Mouse (Mus musculus) mature B cell (primary cell): Measurements from ENCODE around the gene Osm.

ENCODE experiments used
- in situ Hi-C: fragments of 300-500 bp; cut with MboI; formaldehyde crosslinking; loops from 2 replicates; pipeline ENCODE4 v1.14.3; 2019

The Osm gene

GRCm38 (mm10) chr11:4267202-4267578 lies 31.0 kb downstream of the Osm start:
- in situ Hi-C loops: no loop called here

GRCm38 (mm10) chr11:4268500-4268899 lies 32.3 kb downstream of the Osm start:
- in situ Hi-C loops: no loop called here

- in situ Hi-C loops: no loop called here
Measured at GRCm38 (mm10) chr11:4270744-4271459, 34.7 kb downstream of the Osm start.

GRCm38 (mm10) chr11:4271544-4271943 lies 35.3 kb downstream of the Osm start:
- in situ Hi-C loops: no loop called here

GRCm38 (mm10) chr11:4276411-4276861 lies 40.2 kb downstream of the Osm start:
- in situ Hi-C loops: no loop called here

GRCm38 (mm10) chr11:4279909-4280308 lies 43.7 kb downstream of the Osm start:
- in situ Hi-C loops: no loop called here

GRCm38 (mm10) chr11:4281852-4282251 lies 45.6 kb downstream of the Osm start:
- in situ Hi-C loops: no loop called here

GRCm38 (mm10) chr11:4283627-4284026 lies 47.4 kb downstream of the Osm start:
- in situ Hi-C loops: no loop called here

- in situ Hi-C loops: no loop called here
Measured at GRCm38 (mm10) chr11:4289280-4289679, 53.1 kb downstream of the Osm start.
